Mouse (Mus musculus) myocyte (in vitro differentiated cells): ENCODE results near the gene Ssbp3.

Experiments used
- CEBPB ChIP-seq: IDR thresholded peaks from 2 replicates; pipeline ENCODE4 v1.6.1; 2011; ENCODE audit warnings: mild to moderate bottlenecking, moderate library complexity; ENCODE audit not compliant: poor library complexity, insufficient read depth, severe bottlenecking
- E2F4 ChIP-seq: IDR thresholded peaks from one replicate; pipeline ENCODE4 v1.6.1; 2011; ENCODE audit warnings: mild to moderate bottlenecking, control low read depth, moderate library complexity; ENCODE audit not compliant: insufficient read depth
- MAX ChIP-seq: IDR thresholded peaks from one replicate; pipeline ENCODE4 v1.6.1; 2011; ENCODE audit warnings: low read depth, mild to moderate bottlenecking, control low read depth
- MYOD1 ChIP-seq, 3 experiments: IDR thresholded peaks; one replicate each; pipeline ENCODE4 v1.6.1; 2011; ENCODE audit warnings: control low read depth in 2 of 3, low read depth in 2 of 3, mild to moderate bottlenecking in 2 of 3, moderate library complexity in 1 of 3; ENCODE audit not compliant: insufficient read length in 2 of 3, control insufficient read depth in 1 of 3
- MYOG ChIP-seq, 3 experiments: IDR thresholded peaks; one replicate each; pipeline ENCODE4 v1.6.1; 2011; ENCODE audit warnings: control low read depth in 2 of 3, low read depth in 2 of 3, mild to moderate bottlenecking in 2 of 3; ENCODE audit not compliant: insufficient read length in 2 of 3, control insufficient read depth in 1 of 3, insufficient read depth in 1 of 3
- POLR2A ChIP-seq: IDR thresholded peaks from one replicate; pipeline ENCODE4 v1.6.1; 2011; ENCODE audit warnings: low read depth, mild to moderate bottlenecking, control low read depth, moderate library complexity; ENCODE audit not compliant: insufficient read length
- POLR2AphosphoS2 ChIP-seq: IDR thresholded peaks from one replicate; pipeline ENCODE4 v1.6.1; 2011; ENCODE audit warnings: low read depth, control low read depth; ENCODE audit not compliant: insufficient read length
- REST ChIP-seq: IDR thresholded peaks from one replicate; pipeline ENCODE4 v1.6.1; 2011; ENCODE audit warnings: mild to moderate bottlenecking, control low read depth, moderate library complexity; ENCODE audit not compliant: insufficient read depth, insufficient read length
- SRF ChIP-seq: IDR thresholded peaks from one replicate; pipeline ENCODE4 v1.6.1; 2011; ENCODE audit warnings: low read depth; ENCODE audit not compliant: control insufficient read depth, insufficient read length
- TCF12 ChIP-seq: IDR thresholded peaks from one replicate; pipeline ENCODE4 v1.6.1; 2011; ENCODE audit warnings: mild to moderate bottlenecking, control low read depth; ENCODE audit not compliant: poor library complexity, insufficient read depth, severe bottlenecking
- USF1 ChIP-seq: IDR thresholded peaks from one replicate; pipeline ENCODE4 v1.6.1; 2011; ENCODE audit warnings: low read depth, mild to moderate bottlenecking, control low read depth, moderate library complexity

- TF ChIP-seq USF1 (no peak), POLR2A (no peak), TCF12 (no peak), MAX (no peak), CEBPB (no peak), E2F4 (no peak), MYOG (IDR thresholded peaks at IDR 0.05; ENCODE audit: control insufficient read depth in 1 of 3, insufficient read depth in 1 of 3, insufficient read length in 2 of 3, low read depth in 2 of 3) (no peak), REST (no peak), POLR2AphosphoS2 (no peak), MYOD1 (IDR thresholded peaks at IDR 0.05; ENCODE audit: control insufficient read depth in 1 of 3, insufficient read length in 2 of 3, low read depth in 2 of 3) (no peak), SRF (no peak)
Observed at GRCm38 (mm10) chr4:106950801-106951200, 40.3 kb downstream of the Ssbp3 start.
